Mouse (Mus musculus): ENCODE results near the gene Mpped1.

Mpped1 gene

DNA sequence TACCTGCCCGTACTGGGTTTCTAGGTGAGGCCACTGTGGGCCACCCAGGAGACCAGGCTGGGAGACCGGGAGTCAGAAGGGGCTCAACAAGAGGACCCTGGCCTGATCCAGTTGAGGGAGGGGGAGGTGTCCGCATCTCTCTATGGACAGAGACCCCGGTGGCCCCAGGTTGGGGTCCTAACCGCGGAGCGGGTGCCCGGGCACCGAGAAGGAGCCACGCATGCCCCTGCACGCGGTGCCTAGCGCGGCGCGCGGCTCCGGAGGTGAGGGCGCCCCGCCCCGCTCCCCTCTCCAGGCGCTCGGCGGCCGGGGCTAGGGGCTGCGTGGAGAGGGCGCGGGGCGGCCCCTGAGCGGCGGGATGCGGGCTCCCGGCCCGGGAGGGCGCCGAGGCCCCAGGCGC, at the start of gene Mpped1:
Gene Mpped1 (plus strand): TSS at position 81 of the 400 bp plus-strand sequence.
- no peak for DNase-seq (ENCODE audit: low spot score in 2 of 2)

DNA sequence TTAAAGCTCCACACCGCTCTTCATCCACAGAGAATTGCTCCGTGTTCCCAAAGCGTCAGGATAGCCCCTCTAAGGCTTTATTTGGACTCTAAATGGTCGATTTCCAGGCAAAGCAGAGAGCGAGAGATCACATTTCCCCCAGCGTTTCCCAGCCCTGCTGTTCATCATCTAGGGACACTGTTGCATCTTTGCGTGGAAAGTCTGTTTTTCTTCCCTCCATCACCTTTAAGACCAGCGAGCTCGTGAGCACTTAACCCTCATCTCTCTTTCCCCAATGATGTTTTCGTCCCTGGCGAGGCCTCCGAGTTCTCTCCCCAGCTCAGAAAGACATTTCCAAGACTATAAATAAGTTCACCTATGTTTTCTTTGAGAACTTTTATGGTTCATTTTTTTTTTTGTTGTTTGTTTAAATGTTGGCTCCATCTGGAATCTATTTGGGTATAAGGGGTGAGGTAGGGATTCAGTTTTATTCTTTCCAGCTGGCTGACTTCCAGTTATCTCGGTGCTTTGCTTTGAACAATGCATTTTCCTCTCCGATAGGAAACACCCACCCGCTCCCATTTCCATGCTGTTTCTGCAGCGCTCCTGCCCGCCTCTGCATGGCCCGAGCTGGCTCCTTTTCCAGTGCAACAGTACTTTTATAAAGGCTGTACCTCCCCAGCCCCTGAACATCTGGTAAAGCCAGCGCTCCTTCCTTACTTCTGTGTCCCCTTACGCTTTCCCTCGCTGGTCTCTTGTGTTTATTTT, 38.4 kb upstream of the Mpped1 start:
- DNase-seq (ENCODE audit: low spot score in 2 of 2): no peak

DNA sequence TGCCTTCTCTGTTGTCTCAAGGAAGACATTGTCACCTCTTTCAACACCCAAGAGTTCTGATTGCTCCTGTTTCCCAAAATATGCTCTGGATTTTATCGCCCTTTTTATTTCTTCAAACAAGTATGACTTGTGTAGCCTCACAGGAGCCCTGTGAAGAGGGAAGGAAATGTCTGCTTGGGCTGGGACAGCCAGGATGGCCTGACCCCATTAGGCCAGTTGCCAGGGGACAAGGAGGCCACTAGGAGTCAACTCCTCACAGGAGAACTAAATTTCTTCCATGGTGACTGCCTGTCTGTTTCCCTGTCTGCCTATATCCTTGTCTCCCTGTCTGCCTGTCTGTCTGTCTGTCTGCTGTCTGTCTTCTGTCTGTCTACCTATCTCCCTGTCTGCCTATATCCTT, 37.2 kb upstream of the Mpped1 start:
- DNase-seq (ENCODE audit: low spot score in 2 of 2): peak in 1 of 2 experiments; percentile 4

DNA sequence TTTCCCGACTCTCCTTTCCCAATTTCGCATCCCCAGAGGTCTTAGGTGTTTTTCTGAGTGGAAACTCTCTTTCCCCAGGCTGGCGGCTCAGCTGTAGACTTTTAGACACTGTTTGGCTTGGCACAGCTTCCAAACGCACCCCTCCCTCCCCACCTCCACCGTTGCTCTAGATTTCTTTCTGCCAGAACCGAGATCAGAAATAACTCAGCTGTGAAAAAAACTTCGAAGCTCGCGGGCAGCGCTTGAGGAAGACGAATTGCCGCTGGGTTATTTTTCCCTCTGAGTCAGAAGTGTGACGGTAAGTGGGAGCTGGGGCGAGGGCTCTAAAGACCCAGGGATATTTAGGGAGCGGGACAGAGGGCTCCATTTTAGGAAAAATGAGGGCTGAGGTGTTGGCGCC, 33.0 kb upstream of the Mpped1 start:
- no peak for DNase-seq (ENCODE audit: low spot score in 2 of 2)

- no peak for DNase-seq (ENCODE audit: low spot score in 2 of 2)
Measured at GRCm38 (mm10) chr15:83748986-83749385, 30.3 kb upstream of the Mpped1 start.

DNA sequence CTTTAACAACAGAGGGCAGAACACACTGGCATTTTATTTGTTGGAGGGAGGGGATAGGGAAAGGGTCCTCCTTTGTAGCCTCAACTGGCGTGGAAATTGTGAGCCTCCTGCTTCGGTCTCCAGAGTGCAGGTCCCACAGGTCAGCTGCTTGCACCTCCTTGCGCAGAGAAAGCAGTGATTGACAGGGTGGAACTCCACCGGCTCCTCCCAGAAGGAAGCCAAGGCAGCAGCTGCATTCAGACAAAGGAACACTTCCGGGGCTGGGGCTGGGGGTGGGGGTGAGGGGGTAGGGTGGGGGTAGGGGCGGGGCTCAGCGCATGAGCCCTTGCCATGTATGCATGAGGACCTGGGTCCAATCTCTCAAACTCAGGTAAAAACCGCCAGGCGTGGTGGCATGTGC, 29.8 kb upstream of the Mpped1 start:
- no peak for DNase-seq (ENCODE audit: low spot score in 2 of 2)

- no peak for DNase-seq (ENCODE audit: low spot score in 2 of 2)
Measured at GRCm38 (mm10) chr15:83756742-83757141, 22.5 kb upstream of the Mpped1 start.

DNA sequence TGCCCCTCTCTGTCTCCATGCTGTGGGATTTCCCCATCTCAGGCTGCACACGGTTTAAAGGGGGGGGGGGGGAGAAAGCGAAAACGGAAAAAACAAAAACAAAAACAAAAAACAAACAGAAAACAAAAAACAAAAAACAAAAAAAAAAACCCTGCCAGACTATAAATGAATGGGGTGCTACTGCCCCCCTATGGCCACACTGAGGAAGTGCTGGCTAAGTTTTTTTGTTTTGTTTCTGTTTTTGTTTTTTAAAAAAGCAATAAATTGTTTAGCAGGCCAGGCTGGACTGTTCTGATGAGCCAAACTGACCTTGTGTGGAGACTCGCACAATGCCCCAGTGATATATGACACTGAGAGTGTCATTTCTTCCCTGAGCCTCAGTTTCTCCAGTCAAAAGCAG, 20.3 kb upstream of the Mpped1 start:
- no peak for DNase-seq (ENCODE audit: low spot score in 2 of 2)

- peak in 1 of 2 experiments; percentile 4 for DNase-seq (ENCODE audit: low spot score in 2 of 2)
Measured at GRCm38 (mm10) chr15:83760683-83761082, 18.6 kb upstream of the Mpped1 start.

DNA sequence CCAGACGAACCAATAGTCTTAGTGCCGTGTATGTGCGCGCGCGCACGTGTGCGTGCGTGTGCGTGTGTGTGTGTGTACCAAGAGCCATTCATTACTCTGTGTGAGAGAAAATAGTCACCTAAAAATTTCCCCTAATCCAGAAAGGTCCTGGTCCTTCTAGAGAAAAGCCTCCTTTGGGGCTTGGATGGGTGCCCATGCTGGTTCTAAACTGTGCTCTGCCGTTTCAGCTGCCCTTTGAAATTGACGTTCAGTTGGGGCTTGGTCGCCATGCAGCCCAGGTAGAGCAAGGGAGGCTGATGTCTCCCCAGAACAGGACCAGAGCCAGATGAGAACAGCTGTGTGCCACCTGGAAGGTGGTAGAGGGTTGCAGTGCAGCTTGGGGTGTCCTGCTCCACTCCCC, 17.8 kb upstream of the Mpped1 start:
- no peak for DNase-seq (ENCODE audit: low spot score in 2 of 2)

- no peak for DNase-seq (ENCODE audit: low spot score in 2 of 2)
Measured at GRCm38 (mm10) chr15:83765388-83766029, 13.8 kb upstream of the Mpped1 start.

GRCm38 (mm10) chr15:83771346-83772053, 7.8 kb upstream of the Mpped1 start:
- no peak for DNase-seq (ENCODE audit: low spot score in 2 of 2)

DNA sequence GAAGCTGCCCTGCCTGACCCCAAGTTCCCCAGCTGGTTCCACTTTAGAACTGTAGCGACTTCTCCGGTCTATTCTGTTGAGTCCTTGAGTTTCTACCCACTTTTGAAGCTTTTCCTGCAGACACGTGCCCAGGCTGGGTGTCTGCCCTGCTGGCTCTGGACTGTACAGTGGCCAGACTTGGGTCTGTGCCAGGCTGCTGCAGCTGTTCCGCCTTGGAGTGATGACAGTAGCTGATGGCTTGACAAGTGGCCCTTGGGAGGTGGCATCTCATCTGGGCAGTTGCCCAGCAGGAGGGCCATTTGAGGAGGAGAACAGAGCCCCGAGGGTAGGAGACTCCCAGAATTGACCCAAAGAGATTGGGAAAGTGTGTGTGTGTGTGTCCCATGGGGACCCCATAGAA, 6.8 kb upstream of the Mpped1 start:
- no peak for DNase-seq (ENCODE audit: low spot score in 2 of 2)

- no peak for DNase-seq (ENCODE audit: low spot score in 2 of 2)
Measured at GRCm38 (mm10) chr15:83772953-83773352, 6.3 kb upstream of the Mpped1 start.

DNA sequence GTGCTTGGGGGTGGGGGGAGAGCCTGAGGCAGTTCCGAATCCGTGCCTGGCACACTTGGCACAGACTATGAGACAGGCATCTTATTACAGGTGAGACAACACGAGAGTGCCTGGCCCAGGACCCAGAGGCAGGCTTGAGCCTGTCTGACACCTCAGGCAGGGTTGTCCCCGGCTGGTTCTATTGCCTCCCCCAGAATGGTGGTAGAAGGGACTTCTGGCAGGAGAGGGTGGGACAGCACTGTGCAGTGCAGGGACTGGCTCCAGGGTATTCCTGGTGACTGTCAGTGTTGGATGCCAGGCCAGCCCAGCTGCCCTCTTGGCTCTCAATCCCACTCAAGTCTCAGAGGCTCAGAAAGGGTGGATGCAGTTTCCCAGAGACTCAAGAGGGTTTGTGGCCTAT, 4.3 kb upstream of the Mpped1 start:
- no peak for DNase-seq (ENCODE audit: low spot score in 2 of 2)

GRCm38 (mm10) chr15:83776265-83777000, 2.8 kb upstream of the Mpped1 start:
- no peak for DNase-seq (ENCODE audit: low spot score in 2 of 2)

DNA sequence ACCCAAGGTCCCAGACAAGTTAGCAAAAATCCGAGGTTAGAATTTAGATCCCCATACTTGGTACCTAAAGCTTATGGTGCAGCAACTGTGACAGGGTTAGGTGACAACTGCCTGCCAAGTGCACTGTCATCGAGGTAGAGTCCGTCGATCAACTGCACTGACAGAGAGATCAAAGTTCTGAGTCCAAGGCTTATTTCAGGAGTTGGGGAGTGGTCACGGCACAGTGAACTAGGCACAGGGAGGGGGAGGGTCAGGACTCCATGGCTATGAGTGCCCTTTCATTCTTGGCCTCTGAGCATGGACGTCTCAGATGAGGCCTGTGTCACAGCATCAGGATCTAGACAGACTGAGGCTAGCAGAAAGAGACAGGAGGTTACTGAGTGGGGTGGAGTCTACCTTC, 1.8 kb upstream of the Mpped1 start:
- DNase-seq (ENCODE audit: low spot score in 2 of 2): no peak

DNA sequence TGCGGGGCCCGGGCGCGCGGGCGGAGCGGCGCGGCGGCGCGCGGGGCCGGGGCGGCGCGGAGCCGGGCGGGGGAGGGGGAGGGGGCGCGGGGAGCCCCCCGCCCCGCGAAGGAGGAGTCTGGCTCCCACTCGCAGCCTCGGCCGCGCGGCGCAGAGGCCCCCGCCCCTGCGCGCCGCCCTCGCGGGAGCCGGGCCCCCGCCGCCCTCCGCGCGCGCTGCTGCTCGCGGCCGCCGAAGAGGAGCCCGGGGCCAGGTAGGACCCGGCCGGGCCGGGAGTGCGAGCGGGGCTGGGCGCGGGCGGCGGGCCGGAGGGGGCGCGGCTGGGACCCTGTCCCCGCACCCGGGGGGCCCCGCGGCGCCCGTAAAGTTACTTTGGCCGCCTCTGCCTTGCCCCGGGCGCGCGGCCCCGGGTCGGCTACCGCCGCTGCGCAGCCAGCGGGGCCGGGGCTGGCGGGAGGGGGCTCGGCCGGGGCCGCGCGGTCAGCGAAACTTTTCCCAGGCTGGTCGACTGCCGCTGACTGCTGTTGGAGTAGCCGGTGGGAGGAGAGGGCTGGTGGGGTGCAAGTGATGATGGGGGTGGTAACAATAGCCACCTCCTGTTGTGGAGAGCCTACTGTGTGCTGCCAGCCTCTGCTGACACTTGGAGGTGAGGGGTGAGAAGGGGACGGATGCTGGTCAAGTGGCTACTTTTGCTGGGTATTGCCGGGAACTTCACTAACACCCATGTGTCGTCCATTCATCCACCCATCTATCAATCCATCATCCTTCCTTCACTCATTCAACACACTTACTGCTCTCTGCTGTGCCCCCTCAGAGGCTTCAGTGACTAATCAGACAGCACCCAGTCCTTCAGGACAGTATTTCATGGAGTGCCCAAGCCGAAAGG, 831 bp downstream of the Mpped1 start:
- DNase-seq (ENCODE audit: low spot score in 2 of 2): no peak

- DNase-seq (ENCODE audit: low spot score in 2 of 2): no peak
Measured at GRCm38 (mm10) chr15:83781304-83781703, 2.0 kb downstream of the Mpped1 start.

GRCm38 (mm10) chr15:83782284-83782683, 3.0 kb downstream of the Mpped1 start:
- no peak for DNase-seq (ENCODE audit: low spot score in 2 of 2)

- no peak for DNase-seq (ENCODE audit: low spot score in 2 of 2)
Measured at GRCm38 (mm10) chr15:83784772-83785171, 5.5 kb downstream of the Mpped1 start.

Data from spleen, postnatal 14 days (tissue).